Mouse (Mus musculus) hindbrain, embryonic 10.5 days (tissue): ENCODE measurements around the gene Sh3d19. TPM values are rescaled to one million over a fixed set of nuclear protein-coding genes. Genes with fewer than 3 reads are reported as not detected.
"Not testable (repeated sequence)": the region's sequence is repeated elsewhere in the genome, so short reads cannot be mapped to it uniquely, and the experiment has no call there.

Source experiments
- DNase-seq: peaks from one replicate; pipeline ENCODE4 v3.0.0-alpha.2; 2017; ENCODE audit warnings: low spot score
- H3K27ac ChIP-seq: fragments of 300-500 bp; sonication (generic); 2 replicates; pipeline ENCODE4 v1.5.1; 2016; ENCODE audit warnings: mild to moderate bottlenecking, moderate library complexity
- H3K27me3 ChIP-seq: fragments of 300-500 bp; sonication (generic); 2 replicates; pipeline ENCODE4 v1.6.1; 2016; ENCODE audit warnings: mild to moderate bottlenecking; ENCODE audit not compliant: poor library complexity, insufficient read depth, severe bottlenecking
- H3K36me3 ChIP-seq: fragments of 300-500 bp; sonication (generic); 2 replicates; pipeline ENCODE4 v1.6.1; 2016; ENCODE audit warnings: mild to moderate bottlenecking, moderate library complexity
- H3K4me1 ChIP-seq: fragments of 300-500 bp; sonication (generic); replicated peaks from 2 replicates; pipeline ENCODE4 v1.6.1; 2016; ENCODE audit warnings: mild to moderate bottlenecking
- H3K4me3 ChIP-seq: fragments of 300-500 bp; sonication (generic); 2 replicates; pipeline ENCODE4 v1.5.1; 2016; ENCODE audit warnings: mild to moderate bottlenecking, moderate library complexity
- H3K9me3 ChIP-seq: fragments of 300-500 bp; sonication (generic); 2 replicates; pipeline ENCODE4 v1.6.1; 2016; ENCODE audit warnings: mild to moderate bottlenecking, moderate library complexity
- WGBS: fragments of 180-500 bp; shearing (Covaris S2); methylation state at CpG from one replicate; pipeline ENCODE4 v1.1.7; 2016; 5-methylcytosine and 5-hydroxymethylcytosine counted together
- polyA plus RNA-seq: library from polyadenylated mRNA; unstranded; fragments of >200 nt; fragmentation: Nextera tagmentation; extraction: Ambion mirVana; gene quantifications from 2 replicates; pipeline ENCODE4 v1.2.1, GENCODE M21; 2016

Sh3d19 gene
- polyA plus RNA-seq, 1 experiment from 2014 or later, result 9.0 TPM

DNA sequence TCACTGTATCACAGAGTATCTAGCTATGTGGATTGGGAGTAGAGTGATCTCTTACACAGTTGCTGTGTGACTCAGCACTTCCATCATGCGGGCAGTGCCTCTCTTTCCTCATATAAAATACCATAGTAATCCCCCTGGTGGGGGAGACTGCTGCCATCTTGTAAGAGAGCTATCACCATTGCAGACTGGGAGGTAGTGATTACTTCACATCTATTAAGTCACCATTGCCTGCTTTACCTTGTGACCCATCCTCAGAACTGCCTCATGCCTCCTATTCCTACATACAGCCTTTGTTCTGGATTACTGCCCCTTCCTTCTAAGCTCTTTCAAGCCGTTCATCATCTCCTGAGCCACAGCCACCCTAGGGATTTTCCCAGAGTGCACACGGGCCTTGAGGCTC, 117.0 kb downstream of the Sh3d19 start:
- no peaks in the 10 kb centered on the region for H3K9me3 ChIP-seq
- H3K4me3 ChIP-seq, result no peak overlapping the region
- WGBS, result 84% methylated on average over 3 of the region's 3 CpGs
- H3K4me1 ChIP-seq, result no peaks in the 10 kb centered on the region
- H3K27ac ChIP-seq, result no peak overlapping the region
- no peak for DNase-seq
- H3K36me3 ChIP-seq, result 0 out of 2 replicates have a peak, but pooled peaks cover 2% of the 10 kb centered on the region
- no peaks in the 10 kb centered on the region for H3K27me3 ChIP-seq

DNA sequence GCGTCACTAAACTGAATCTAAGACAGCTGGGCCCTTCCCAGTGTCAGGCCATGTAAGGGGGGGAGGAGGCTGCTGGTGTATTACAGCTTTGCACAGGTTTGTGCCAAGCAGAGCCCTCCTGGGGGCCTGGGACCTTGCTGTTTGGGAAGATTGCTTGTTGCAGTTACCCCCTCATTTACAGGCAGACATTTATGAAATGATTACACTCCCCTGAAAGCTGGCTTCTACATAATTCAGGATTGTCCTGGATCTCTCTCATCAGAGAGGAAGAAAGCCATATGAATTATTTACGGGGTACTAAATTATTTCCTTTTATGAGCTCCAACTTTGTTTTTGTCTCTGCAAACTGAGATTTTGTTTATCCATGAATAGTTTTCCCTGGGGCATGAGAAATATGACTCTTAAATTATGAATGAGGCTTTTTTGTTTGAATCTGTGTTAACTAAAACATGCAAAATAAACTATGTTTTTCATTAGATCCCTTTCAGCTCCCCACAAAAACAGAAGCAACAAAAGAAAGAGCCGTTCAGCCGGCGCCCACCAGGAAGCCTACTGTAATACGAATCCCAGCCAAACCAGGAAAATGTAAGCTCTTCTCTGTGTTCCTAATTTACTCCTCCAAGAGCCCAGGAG, 122.4 kb downstream of the Sh3d19 start:
- DNase-seq, result no peak
- no peaks in the 10 kb centered on the region for H3K36me3 ChIP-seq

DNA sequence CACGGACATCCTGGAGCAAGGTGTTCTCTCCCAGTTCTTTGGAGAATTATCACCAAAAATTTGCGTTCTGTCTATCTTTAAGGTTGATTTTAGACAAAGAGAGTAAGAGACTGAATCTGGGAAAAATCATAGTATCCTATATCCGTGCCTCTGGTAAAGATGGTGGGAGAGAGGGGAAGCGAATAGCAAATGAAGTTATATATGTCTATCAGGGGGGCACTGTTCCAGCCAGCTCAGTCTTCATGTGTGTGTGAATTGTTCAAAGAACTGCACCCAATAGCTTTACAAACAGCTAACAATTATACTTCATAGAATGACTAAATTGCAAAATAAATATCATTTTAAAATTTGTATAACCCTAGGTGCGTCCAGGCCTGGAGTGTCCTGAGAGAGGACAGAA, 123.0 kb downstream of the Sh3d19 start:
- no peak overlapping the region for H3K4me3 ChIP-seq
- DNase-seq, result no peak
- no peaks in the 10 kb centered on the region for H3K36me3 ChIP-seq
- no peaks in the 10 kb centered on the region for H3K27me3 ChIP-seq
- WGBS, result 79% methylated on average over 5 of the region's 5 CpGs
- peaks cover 3% of the 10 kb centered on the region for H3K4me1 ChIP-seq
- no peaks in the 10 kb centered on the region for H3K9me3 ChIP-seq
- no peak overlapping the region for H3K27ac ChIP-seq

More for the DNA sequence above, 122.4 kb downstream of the Sh3d19 start:
- H3K4me3 ChIP-seq, result no peak overlapping the region
- H3K27ac ChIP-seq, result 0 out of 2 replicates have a peak overlapping the region, but pooled peaks have one; percentile 29
- peaks cover 3% of the 10 kb centered on the region for H3K4me1 ChIP-seq
- no peaks in the 10 kb centered on the region for H3K27me3 ChIP-seq
- WGBS, result 43% methylated on average over 6 of the region's 6 CpGs
- no peaks in the 10 kb centered on the region for H3K9me3 ChIP-seq

DNA sequence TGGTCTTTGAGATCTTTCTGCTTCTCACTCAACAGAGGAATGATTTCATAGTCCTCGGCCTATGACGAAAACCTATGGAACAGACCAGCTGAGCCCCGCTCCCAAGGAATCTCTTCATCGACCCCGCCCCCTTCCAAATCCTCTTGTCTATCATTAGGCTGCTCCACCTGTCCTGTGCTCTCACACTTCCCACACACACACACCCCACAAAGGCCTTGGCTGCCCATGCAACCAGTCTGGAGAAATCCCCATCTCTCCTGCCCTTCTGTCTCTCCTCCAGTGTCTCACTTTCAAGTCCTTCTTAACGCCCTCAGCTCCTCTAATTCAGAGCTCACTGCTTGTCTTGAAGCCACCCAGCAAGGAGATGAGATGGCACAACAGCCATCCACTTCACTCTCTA, 131.0 kb downstream of the Sh3d19 start:
- no peak overlapping the region for H3K4me3 ChIP-seq
- H3K27me3 ChIP-seq, result no peaks in the 10 kb centered on the region
- DNase-seq, result no peak
- 91% methylated on average over 6 of the region's 6 CpGs for WGBS
- H3K4me1 ChIP-seq, result no peaks in the 10 kb centered on the region
- H3K27ac ChIP-seq, result no peak overlapping the region
- 0 out of 2 replicates have a peak, but pooled peaks cover 2% of the 10 kb centered on the region for H3K36me3 ChIP-seq
- H3K9me3 ChIP-seq, result no peaks in the 10 kb centered on the region

DNA sequence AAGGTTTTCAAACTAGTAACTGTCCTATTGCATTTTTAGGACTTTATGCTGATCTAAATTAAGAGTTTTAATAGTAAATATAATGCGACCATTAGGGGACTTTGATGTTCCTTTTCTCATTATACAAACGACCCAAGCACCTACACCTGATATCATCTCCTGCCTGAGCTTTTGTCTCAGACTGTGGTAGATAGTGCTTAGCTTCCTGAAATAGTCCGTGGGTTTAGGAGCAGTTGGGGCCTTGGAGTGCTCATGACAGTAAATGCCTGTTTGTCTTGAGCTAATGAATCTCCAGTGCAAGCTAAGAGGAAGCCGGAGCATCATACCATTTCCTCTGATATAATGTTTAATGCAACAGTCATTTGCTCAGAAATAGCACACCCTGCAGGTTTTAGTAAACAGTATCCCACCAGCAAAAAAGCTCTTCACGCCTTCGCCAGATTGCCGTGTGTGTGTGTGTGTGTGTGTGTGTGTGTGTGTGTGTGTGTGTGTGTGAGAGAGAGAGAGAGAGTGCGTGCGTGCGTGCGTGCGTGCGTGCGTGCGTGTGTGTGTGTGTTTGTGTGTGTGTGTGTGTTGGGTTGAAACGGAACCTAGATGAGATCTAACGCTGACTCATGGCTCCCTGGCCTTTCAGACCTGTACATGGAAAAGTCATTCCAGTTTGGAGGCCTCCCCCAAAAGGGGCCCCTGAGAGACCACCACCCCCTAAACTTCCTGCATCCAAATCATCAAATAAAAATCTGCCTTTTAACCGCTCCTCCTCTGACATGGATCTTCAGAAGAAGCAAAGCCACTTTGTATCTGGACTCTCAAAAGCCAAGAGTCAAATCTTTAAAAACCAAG, 132.8 kb downstream of the Sh3d19 start:
- 0 out of 2 replicates have a peak, but pooled peaks cover 4% of the 10 kb centered on the region for H3K4me1 ChIP-seq
- no peak overlapping the region for H3K27ac ChIP-seq
- H3K4me3 ChIP-seq, result no peak overlapping the region
- DNase-seq, result no peak
- 83% methylated on average over 18 of the region's 18 CpGs for WGBS
- no peaks in the 10 kb centered on the region for H3K27me3 ChIP-seq
- H3K36me3 ChIP-seq, result 0 out of 2 replicates have a peak, but pooled peaks cover 2% of the 10 kb centered on the region
- H3K9me3 ChIP-seq, result no peaks in the 10 kb centered on the region

DNA sequence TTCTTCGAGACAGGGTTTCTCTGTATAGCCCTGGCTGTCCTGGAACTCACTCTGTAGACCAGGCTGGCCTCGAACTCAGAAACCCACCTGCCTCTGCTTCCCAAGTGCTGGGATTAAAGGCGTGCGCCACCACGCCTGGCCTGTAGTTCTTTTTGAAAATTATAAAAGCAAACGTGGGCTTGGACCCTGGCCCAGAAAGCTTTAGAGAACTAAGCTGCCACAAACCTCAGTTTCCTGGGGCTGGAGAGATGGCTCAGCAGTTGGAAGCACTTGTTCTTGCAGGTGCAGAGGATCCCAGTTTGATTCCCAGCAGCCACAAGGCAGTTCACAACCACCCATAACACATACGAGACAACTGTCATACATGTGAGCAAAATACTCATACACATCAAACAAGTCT, 133.5 kb downstream of the Sh3d19 start:
- H3K4me3 ChIP-seq, H3K27me3 ChIP-seq, H3K36me3 ChIP-seq, DNase-seq, H3K27ac ChIP-seq, H3K4me1 ChIP-seq, H3K9me3 ChIP-seq: not testable (repeated sequence)
- WGBS, result 91% methylated on average over 7 of the region's 7 CpGs

DNA sequence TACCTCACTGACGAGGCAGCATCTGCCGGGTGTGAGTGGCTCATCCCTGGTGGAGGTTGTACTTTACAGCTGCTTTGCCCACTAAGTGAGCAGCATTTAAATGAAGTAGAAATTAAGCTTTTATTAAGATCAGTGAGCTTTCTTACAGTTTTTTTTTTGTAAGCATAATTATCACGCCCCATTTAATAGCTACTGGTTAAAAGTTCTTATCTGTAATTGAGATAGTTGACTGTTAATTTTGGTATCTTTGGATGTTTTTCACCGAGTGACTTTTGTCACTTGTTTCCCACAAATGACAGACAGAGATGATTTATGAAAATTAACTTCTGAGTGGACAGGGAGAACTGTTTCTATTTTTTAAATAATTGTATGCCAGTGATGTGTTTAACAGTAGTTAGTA, 134.0 kb downstream of the Sh3d19 start:
- Histone ChIP-seq H3K4me1 (0 out of 2 replicates have a peak, but pooled peaks cover 5% of the 10 kb centered on the region), H3K4me3 (no peak overlapping the region), H3K36me3 (0 out of 2 replicates have a peak, but pooled peaks cover 2% of the 10 kb centered on the region), H3K27ac (no peak overlapping the region), H3K27me3 (no peaks in the 10 kb centered on the region), H3K9me3 (no peaks in the 10 kb centered on the region)
- 94% methylated on average over 4 of the region's 4 CpGs for WGBS
- no peak for DNase-seq

DNA sequence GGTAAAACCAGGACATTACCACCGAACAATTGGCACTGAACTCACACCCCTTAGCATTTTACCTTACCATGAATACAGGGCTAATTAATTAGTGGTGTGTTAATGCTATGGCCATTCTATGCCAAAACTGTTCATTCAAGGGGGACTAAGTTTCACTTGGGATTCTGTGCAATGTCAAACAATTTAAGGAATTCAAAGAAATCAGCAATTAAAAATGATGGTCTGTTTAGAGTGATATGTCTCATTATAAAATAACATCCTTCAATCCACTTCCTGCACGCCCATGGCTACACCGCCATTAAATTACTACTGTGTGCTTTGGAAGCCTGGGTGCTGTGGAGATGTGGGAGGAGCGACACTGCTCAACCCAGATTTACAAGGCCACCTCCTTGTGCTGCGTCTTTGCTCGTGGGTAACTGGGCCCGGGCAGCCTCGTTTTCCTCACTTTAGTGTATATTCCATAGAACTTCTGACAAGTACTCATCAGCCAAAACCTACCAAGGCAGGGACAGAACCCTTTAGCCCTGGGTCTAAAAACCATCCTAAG, 135.2 kb downstream of the Sh3d19 start:
- H3K27ac ChIP-seq, result no peak overlapping the region
- DNase-seq, result no peak
- H3K4me1 ChIP-seq, result 0 out of 2 replicates have a peak, but pooled peaks cover 9% of the 10 kb centered on the region
- H3K9me3 ChIP-seq, result no peaks in the 10 kb centered on the region
- no peak overlapping the region for H3K4me3 ChIP-seq
- 0 out of 2 replicates have a peak, but pooled peaks cover 2% of the 10 kb centered on the region for H3K36me3 ChIP-seq
- no peaks in the 10 kb centered on the region for H3K27me3 ChIP-seq
- WGBS, result 90% methylated on average over 8 of the region's 8 CpGs

DNA sequence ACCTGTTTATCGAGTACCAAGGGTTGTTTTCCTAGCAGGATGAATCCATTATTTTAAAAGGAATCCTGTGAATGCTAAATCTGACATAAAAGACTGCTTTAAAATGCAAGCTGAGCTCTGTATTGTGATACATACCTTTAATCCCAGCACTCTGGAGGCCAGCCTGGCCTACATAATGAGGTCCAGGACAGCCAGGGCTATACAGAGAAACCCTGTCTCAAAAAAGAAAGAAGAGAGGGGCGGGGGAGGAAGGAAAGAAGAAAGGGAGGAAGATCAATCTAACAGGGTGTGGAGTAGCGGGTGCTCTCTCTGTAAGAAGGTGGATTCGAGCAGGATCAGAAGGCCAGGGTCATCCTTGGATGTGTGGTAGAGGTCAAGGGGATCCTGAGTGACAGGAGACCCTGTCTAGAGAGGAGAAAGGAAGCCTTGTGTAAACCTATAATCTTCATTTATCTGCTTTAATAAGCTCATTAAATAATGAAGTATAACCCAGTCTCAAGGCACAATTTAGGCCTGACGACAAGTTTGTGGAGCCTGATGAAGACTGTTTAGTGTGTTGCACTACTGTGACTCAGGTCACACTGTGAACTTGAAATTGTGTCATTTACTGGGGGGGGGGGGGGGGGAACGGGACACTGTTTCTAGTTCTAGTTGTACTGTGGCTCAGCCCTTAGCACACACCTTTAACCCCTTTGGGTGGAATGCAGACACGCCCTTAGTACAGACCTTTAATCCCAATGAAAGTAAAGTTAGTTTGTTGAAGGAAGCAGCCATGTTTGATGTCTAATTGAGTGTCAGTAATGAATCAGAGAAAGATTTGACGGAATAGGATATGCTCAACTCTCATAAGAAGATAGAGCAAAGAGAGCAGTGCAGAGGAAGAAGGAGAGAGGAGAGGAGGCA, 137.0 kb downstream of the Sh3d19 start:
- DNase-seq, result no peak
- Histone ChIP-seq H3K4me3 (no peak overlapping the region), H3K4me1 (0 out of 2 replicates have a peak, but pooled peaks cover 9% of the 10 kb centered on the region), H3K36me3 (0 out of 2 replicates have a peak, but pooled peaks cover 2% of the 10 kb centered on the region), H3K27ac (no peak overlapping the region), H3K9me3 (no peaks in the 10 kb centered on the region), H3K27me3 (no peaks in the 10 kb centered on the region)
- 76% methylated on average over 8 of the region's 8 CpGs for WGBS

DNA sequence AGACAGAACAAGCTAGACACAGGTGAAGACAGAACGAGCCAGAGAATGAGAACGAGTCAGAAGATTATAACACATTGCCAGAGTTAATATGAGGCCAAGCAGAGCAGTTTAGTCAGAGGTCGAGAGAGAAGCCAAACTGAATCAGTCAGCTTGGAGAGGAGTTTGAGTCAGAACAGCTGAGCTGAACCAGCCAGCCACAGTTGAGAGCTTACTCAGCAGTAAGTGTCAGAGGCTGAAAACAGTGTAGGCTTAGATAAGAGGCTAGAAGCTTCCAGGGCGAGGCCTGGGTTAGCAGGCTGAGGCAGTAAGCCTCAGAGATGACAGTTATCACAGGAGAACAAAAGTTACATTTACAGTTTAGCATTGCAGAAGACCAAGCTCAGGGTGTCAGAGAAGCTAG, 137.7 kb downstream of the Sh3d19 start:
- H3K4me1 ChIP-seq, result 0 out of 2 replicates have a peak, but pooled peaks cover 9% of the 10 kb centered on the region
- no peak for DNase-seq
- no peak overlapping the region for H3K4me3 ChIP-seq
- no peaks in the 10 kb centered on the region for H3K36me3 ChIP-seq
- H3K9me3 ChIP-seq, result no peaks in the 10 kb centered on the region
- whole genome bisulfite sequencing, result 88% methylated on average over 4 of the region's 4 CpGs
- H3K27ac ChIP-seq, result no peak overlapping the region
- no peaks in the 10 kb centered on the region for H3K27me3 ChIP-seq

DNA sequence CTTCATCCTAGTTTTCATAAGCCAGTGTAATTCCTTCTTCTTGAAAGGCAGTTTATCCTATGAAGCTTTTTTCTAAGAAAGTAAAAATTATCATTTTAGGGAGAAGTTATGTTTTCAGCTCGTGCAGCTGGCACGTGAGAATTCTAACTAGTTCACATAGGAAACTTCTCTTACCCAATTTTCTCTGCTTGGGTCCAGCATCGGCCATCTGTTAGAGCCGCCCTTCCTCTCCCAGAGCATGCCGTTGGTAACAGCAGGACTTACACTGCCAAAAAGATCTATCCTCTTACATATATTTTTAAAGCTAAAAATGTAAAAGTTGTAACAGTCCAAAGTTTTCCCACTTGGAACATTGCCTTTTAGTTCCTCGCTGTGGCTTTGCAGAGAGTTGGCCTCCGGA, 138.2 kb downstream of the Sh3d19 start:
- H3K9me3 ChIP-seq, result no peaks in the 10 kb centered on the region
- H3K4me3 ChIP-seq, result no peak overlapping the region
- no peaks in the 10 kb centered on the region for H3K36me3 ChIP-seq
- no peaks in the 10 kb centered on the region for H3K27me3 ChIP-seq
- 0 out of 2 replicates have a peak, but pooled peaks cover 9% of the 10 kb centered on the region for H3K4me1 ChIP-seq
- 92% methylated on average over 7 of the region's 7 CpGs for WGBS
- DNase-seq, result no peak
- no peak overlapping the region for H3K27ac ChIP-seq

DNA sequence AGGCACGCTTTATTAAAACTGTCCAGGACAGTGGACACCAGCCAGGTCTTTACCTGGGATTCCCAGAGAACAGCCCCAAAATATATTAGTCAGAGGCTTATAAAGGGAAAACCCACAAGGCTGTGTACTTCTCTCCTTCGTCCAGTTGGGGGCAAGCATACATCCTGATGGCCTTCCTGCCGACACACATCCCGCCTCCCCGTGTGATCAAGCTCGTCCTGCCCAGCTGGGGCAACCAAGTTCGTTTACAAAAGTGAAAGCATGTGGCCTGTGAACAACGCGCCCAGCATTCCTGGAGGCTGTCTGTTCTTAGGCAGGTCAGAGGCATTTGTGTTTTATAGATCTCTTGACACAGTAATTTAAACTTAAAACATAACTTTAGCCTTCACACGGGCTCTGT, 139.2 kb downstream of the Sh3d19 start:
- Histone ChIP-seq H3K27ac (peak overlapping the region; percentile 62; the same call in 1 of the 2 replicates), H3K27me3 (no peaks in the 10 kb centered on the region), H3K4me3 (no peak overlapping the region), H3K4me1 (0 out of 2 replicates have a peak, but pooled peaks cover 9% of the 10 kb centered on the region), H3K36me3 (no peaks in the 10 kb centered on the region), H3K9me3 (no peaks in the 10 kb centered on the region)
- WGBS, result 25% methylated on average over 10 of the region's 10 CpGs
- peak; percentile 64 for DNase-seq
